Mouse (Mus musculus) adrenal gland, adult 8-10 months (tissue): Measurements from ENCODE around the gene Gm11756. TPM values are rescaled to one million over a fixed set of nuclear protein-coding genes. Genes with fewer than 3 reads are reported as not detected.
"Not testable (repeated sequence)": the region's sequence is repeated elsewhere in the genome, so short reads cannot be mapped to it uniquely, and the experiment has no call there.

Experiments used
- DNase-seq: peaks from one replicate; pipeline ENCODE4 v3.0.0; 2022
- total RNA-seq, 4 experiments: library from RNA; stranded (reverse); gene quantifications; 2 replicates each; pipeline ENCODE4 v1.2.4; 2022

The Gm11756 gene
- not detected for total RNA-seq

DNA sequence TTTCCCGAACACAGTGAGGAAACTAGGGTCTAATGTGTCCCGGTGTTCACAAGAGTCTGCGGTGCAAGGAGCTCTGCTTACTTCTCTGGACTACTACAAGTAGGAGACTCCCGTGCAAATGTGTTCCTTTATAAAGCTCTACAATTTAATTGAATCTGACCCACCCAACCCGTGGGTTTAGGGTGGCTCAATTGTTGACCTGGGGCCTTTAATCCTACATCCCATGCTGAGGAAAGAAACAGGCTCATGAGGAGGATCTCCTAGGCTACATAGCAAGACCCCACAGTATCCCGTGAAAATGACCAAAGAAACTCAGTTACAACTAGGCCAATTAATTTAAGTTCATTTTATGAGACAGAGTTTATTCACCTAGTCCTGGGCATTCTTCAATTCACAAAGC is at the start of gene Gm11756:
Gene Gm11756, minus strand, starts transcription at position 101 of the 400 bp plus-strand sequence.
- not testable (repeated sequence) for DNase-seq

DNA sequence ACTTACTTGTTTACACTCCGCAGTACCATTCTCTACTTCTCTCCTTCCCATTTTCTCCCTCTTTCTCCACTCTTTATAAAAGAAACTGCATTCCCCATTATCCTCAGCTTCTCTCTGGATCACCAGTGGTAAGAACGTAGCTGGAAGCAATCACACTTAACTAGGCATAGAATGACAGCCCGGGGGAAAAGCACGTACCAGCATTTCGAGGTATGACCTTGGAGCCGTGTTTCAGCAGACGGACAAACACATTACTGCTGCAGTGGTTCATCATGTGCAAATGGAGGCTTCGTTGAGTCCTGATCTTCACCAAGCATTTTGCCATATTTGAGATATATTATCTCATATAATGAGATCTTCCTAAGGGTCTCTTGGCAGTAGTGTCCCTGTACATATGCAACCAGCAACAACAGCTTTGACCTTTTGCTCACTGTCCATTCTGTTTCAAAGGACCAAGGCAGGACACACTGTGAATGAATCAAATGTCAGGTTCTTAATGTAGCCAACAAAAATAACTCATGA is 29.9 kb upstream of the Gm11756 start, which contains the start of gene 2310002L09Rik:
Gene 2310002L09Rik, minus strand, starts transcription at position 472 of the 522 bp plus-strand sequence.
- no peak for DNase-seq

DNA sequence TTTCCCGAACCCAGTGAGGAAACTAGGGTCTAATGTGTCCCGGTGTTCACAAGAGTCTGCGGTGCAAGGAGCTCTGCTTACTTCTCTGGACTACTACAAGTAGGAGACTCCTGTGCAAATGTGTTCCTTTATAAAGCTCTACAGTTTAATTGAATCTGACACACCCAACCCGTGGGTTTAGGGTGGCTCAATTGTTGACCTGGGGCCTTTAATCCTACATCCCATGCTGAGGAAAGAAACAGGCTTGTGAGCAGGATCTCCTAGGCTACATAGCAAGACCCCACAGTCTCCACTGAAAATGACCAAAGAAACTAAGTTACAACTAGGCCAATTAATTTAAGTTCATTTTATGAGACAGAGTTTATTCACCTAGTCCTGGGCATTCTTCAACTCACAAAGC is 14.7 kb downstream of the Gm11756 start, which contains the start of gene Gm13871:
Gene Gm13871, minus strand, starts transcription at position 101 of the 400 bp plus-strand sequence.
- DNase-seq = not testable (repeated sequence)

DNA sequence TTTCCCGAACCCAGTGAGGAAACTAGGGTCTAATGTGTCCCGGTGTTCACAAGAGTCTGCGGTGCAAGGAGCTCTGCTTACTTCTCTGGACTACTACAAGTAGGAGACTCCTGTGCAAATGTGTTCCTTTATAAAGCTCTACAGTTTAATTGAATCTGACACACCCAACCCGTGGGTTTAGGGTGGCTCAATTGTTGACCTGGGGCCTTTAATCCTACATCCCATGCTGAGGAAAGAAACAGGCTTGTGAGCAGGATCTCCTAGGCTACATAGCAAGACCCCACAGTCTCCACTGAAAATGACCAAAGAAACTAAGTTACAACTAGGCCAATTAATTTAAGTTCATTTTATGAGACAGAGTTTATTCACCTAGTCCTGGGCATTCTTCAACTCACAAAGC is 29.5 kb downstream of the Gm11756 start, which contains the start of gene Gm11757:
Gene Gm11757, minus strand, starts transcription at position 101 of the 400 bp plus-strand sequence.
- DNase-seq = not testable (repeated sequence)

DNA sequence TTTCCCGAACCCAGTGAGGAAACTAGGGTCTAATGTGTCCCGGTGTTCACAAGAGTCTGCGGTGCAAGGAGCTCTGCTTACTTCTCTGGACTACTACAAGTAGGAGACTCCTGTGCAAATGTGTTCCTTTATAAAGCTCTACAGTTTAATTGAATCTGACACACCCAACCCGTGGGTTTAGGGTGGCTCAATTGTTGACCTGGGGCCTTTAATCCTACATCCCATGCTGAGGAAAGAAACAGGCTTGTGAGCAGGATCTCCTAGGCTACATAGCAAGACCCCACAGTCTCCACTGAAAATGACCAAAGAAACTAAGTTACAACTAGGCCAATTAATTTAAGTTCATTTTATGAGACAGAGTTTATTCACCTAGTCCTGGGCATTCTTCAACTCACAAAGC is 44.4 kb downstream of the Gm11756 start, which contains the start of gene Gm11758:
Gene Gm11758, minus strand, starts transcription at position 101 of the 400 bp plus-strand sequence.
- DNase-seq = not testable (repeated sequence)

Other genes starting within 250 kb of the Gm11756 start
- not detected for gene Gm428, start 237.2 kb downstream of the Gm11756 start, total RNA-seq
- under 1 TPM in 2 of 4 experiments, not detected in 2; 0.03 to 0.09 TPM for gene Rasef, start 129.8 kb downstream of the Gm11756 start, total RNA-seq
- not detected for gene Gm11758, start 44.5 kb downstream of the Gm11756 start, total RNA-seq
- gene Gm11757, start 29.6 kb downstream of the Gm11756 start, total RNA-seq = not detected
- not detected for gene Gm13871, start 14.8 kb downstream of the Gm11756 start, total RNA-seq
- not detected for gene 2310002L09Rik, start 30.1 kb upstream of the Gm11756 start, total RNA-seq
- under 1 TPM; 0.31 to 0.52 (median 0.39) TPM for gene Frmd3, start 92.7 kb upstream of the Gm11756 start, total RNA-seq